Mouse (Mus musculus) erythroblast, adult 5-6 weeks (primary cell): Measurements from ENCODE around the gene Spsb3. TPM values are rescaled to one million over a fixed set of nuclear protein-coding genes. Genes with fewer than 3 reads are reported as not detected.

Source experiments
- ATAC-seq: replicated peaks from 2 replicates; pipeline ENCODE4 v1.8.0; 2016; ENCODE audit warnings: moderate number of reproducible peaks, mild to moderate bottlenecking, moderate TSS enrichment, inconsistent platforms; ENCODE audit not compliant: poor library complexity, low FRiP score, severe bottlenecking
- total RNA-seq, 2 experiments: library from RNA; stranded (forward) in 1 of 2; stranded (reverse) in 1 of 2; fragments of 150-400 nt in 1 of 2; fragments of 200-764, 138-1000 nt in 1 of 2; gene quantifications; 2 replicates each; pipeline versions ENCODE4 v1.2.3 to v1.2.4; 2015 to 2017; ENCODE audit warnings: low replicate concordance in 2 of 2

Spsb3 gene
- total RNA-seq, 2 experiments from 2014 or later = 20.4 to 28.2 TPM

- ATAC-seq = 0 out of 2 replicates have a peak, but pooled peaks have one; percentile 2
These were observed 49.2 kb downstream of the Spsb3 start for GRCm38 (mm10) chr17:24935666-24936065.

GRCm38 (mm10) chr17:24936259-24937237 is 50.1 kb downstream of the Spsb3 start, which contains the start of gene Mapk8ip3:
TSS of gene Mapk8ip3 (minus strand) at chr17:24936977.
- ATAC-seq = peak; percentile 96

- no peak for ATAC-seq
These were observed 50.8 kb downstream of the Spsb3 start for GRCm38 (mm10) chr17:24937266-24937665.

Other genes with a start within 250 kb of the Spsb3 start
- gene Slc9a3r2, start 236.3 kb upstream of the Spsb3 start, total RNA-seq (2015; ENCODE audit: low replicate concordance) = 0.38 TPM in 1 of 2 replicates, not detected in the other
- 0.56 and 1.8 TPM in 2 replicates for gene Slc9a3r2, start 236.3 kb upstream of the Spsb3 start, total RNA-seq (2017; ENCODE audit: low replicate concordance)
- gene Npw, start 228.2 kb upstream of the Spsb3 start, total RNA-seq (2015; ENCODE audit: low replicate concordance) = not detected in 2 replicates
- gene Npw, start 228.2 kb upstream of the Spsb3 start, total RNA-seq (2017; ENCODE audit: low replicate concordance) = not detected in 2 replicates
- 3.7 and 7.9 TPM in 2 replicates for gene Zfp598, start 217.0 kb upstream of the Spsb3 start, total RNA-seq (2015; ENCODE audit: low replicate concordance)
- gene Zfp598, start 217.0 kb upstream of the Spsb3 start, total RNA-seq (2017; ENCODE audit: low replicate concordance) = 4.0 and 4.3 TPM in 2 replicates
- gene Syngr3, start 196.7 kb upstream of the Spsb3 start, total RNA-seq (2015; ENCODE audit: low replicate concordance) = not detected in 2 replicates
- gene Syngr3, start 196.7 kb upstream of the Spsb3 start, total RNA-seq (2017; ENCODE audit: low replicate concordance) = not detected in 2 replicates
- 2.7 and 6.3 TPM in 2 replicates for gene Gfer, start 190.5 kb upstream of the Spsb3 start, total RNA-seq (2015; ENCODE audit: low replicate concordance)
- gene Gfer, start 190.5 kb upstream of the Spsb3 start, total RNA-seq (2017; ENCODE audit: low replicate concordance) = 3.0 and 7.2 TPM in 2 replicates
- gene Noxo1, start 190.4 kb upstream of the Spsb3 start, total RNA-seq (2015; ENCODE audit: low replicate concordance) = not detected in 2 replicates
- not detected in 2 replicates for gene Noxo1, start 190.4 kb upstream of the Spsb3 start, total RNA-seq (2017; ENCODE audit: low replicate concordance)
- gene Tbl3, start 179.0 kb upstream of the Spsb3 start, total RNA-seq (2015; ENCODE audit: low replicate concordance) = 0.58 and 5.9 TPM in 2 replicates
- gene Tbl3, start 179.0 kb upstream of the Spsb3 start, total RNA-seq (2017; ENCODE audit: low replicate concordance) = 4.3 and 11.9 TPM in 2 replicates
- gene Rnf151, start 168.6 kb upstream of the Spsb3 start, total RNA-seq (2015; ENCODE audit: low replicate concordance) = not detected in 2 replicates
- not detected in 2 replicates for gene Rnf151, start 168.6 kb upstream of the Spsb3 start, total RNA-seq (2017; ENCODE audit: low replicate concordance)
- 1,254 and 1,636 TPM in 2 replicates for gene Rps2, start 168.5 kb upstream of the Spsb3 start, total RNA-seq (2015; ENCODE audit: low replicate concordance)
- 281 and 355 TPM in 2 replicates for gene Rps2, start 168.5 kb upstream of the Spsb3 start, total RNA-seq (2017; ENCODE audit: low replicate concordance)
- gene Ndufb10, start 162.2 kb upstream of the Spsb3 start, total RNA-seq (2015; ENCODE audit: low replicate concordance) = 52.0 and 124 TPM in 2 replicates
- gene Ndufb10, start 162.2 kb upstream of the Spsb3 start, total RNA-seq (2017; ENCODE audit: low replicate concordance) = 74.1 and 90.5 TPM in 2 replicates
- gene Rpl3l, start 158.8 kb upstream of the Spsb3 start, total RNA-seq (2015; ENCODE audit: low replicate concordance) = not detected in 2 replicates
- gene Rpl3l, start 158.8 kb upstream of the Spsb3 start, total RNA-seq (2017; ENCODE audit: low replicate concordance) = not detected in 2 replicates
- gene Msrb1, start 150.0 kb upstream of the Spsb3 start, total RNA-seq (2015; ENCODE audit: low replicate concordance) = 177 and 224 TPM in 2 replicates
- gene Msrb1, start 150.0 kb upstream of the Spsb3 start, total RNA-seq (2017; ENCODE audit: low replicate concordance) = 42.8 and 97.5 TPM in 2 replicates
- not detected in 2 replicates for gene Hs3st6, start 133.7 kb upstream of the Spsb3 start, total RNA-seq (2015; ENCODE audit: low replicate concordance)
- not detected in 2 replicates for gene Hs3st6, start 133.7 kb upstream of the Spsb3 start, total RNA-seq (2017; ENCODE audit: low replicate concordance)
- not detected in 2 replicates for gene Meiob, start 82.4 kb upstream of the Spsb3 start, total RNA-seq (2015; ENCODE audit: low replicate concordance)
- not detected in 2 replicates for gene Meiob, start 82.4 kb upstream of the Spsb3 start, total RNA-seq (2017; ENCODE audit: low replicate concordance)
- 191 and 222 TPM in 2 replicates for gene Hagh, start 46.5 kb upstream of the Spsb3 start, total RNA-seq (2015; ENCODE audit: low replicate concordance)
- gene Hagh, start 46.5 kb upstream of the Spsb3 start, total RNA-seq (2017; ENCODE audit: low replicate concordance) = 223 and 230 TPM in 2 replicates
- 58.0 and 66.9 TPM in 2 replicates for gene Fahd1, start 36.3 kb upstream of the Spsb3 start, total RNA-seq (2015; ENCODE audit: low replicate concordance)
- gene Fahd1, start 36.3 kb upstream of the Spsb3 start, total RNA-seq (2017; ENCODE audit: low replicate concordance) = 71.4 and 87.7 TPM in 2 replicates
- not detected in 2 replicates for gene Igfals, start 20.6 kb upstream of the Spsb3 start, total RNA-seq (2015; ENCODE audit: low replicate concordance)
- gene Igfals, start 20.6 kb upstream of the Spsb3 start, total RNA-seq (2017; ENCODE audit: low replicate concordance) = 0.17 TPM in 1 of 2 replicates, not detected in the other
- 25.4 and 31.6 TPM in 2 replicates for gene Nubp2, start 294 bp upstream of the Spsb3 start, total RNA-seq (2015; ENCODE audit: low replicate concordance)
- 10.6 and 11.4 TPM in 2 replicates for gene Nubp2, start 294 bp upstream of the Spsb3 start, total RNA-seq (2017; ENCODE audit: low replicate concordance)
- gene Eme2, start 8.4 kb downstream of the Spsb3 start, total RNA-seq (2015; ENCODE audit: low replicate concordance) = 7.1 and 8.6 TPM in 2 replicates
- gene Eme2, start 8.4 kb downstream of the Spsb3 start, total RNA-seq (2017; ENCODE audit: low replicate concordance) = 10.9 and 12.4 TPM in 2 replicates
- 4.8 and 7.1 TPM in 2 replicates for gene Mrps34, start 8.5 kb downstream of the Spsb3 start, total RNA-seq (2015; ENCODE audit: low replicate concordance)
- gene Mrps34, start 8.5 kb downstream of the Spsb3 start, total RNA-seq (2017; ENCODE audit: low replicate concordance) = 2.0 and 5.0 TPM in 2 replicates
- 15.0 and 18.3 TPM in 2 replicates for gene Nme3, start 9.9 kb downstream of the Spsb3 start, total RNA-seq (2015; ENCODE audit: low replicate concordance)
- gene Nme3, start 9.9 kb downstream of the Spsb3 start, total RNA-seq (2017; ENCODE audit: low replicate concordance) = 29.1 and 32.2 TPM in 2 replicates
- gene Mapk8ip3, start 50.3 kb downstream of the Spsb3 start, total RNA-seq (2015; ENCODE audit: low replicate concordance) = 42.7 and 48.3 TPM in 2 replicates
- gene Mapk8ip3, start 50.3 kb downstream of the Spsb3 start, total RNA-seq (2017; ENCODE audit: low replicate concordance) = 109 and 222 TPM in 2 replicates
- 20.8 and 28.6 TPM in 2 replicates for gene Jpt2, start 74.0 kb downstream of the Spsb3 start, total RNA-seq (2015; ENCODE audit: low replicate concordance)
- 22.9 and 40.1 TPM in 2 replicates for gene Jpt2, start 74.0 kb downstream of the Spsb3 start, total RNA-seq (2017; ENCODE audit: low replicate concordance)
- gene Cramp1l, start 129.1 kb downstream of the Spsb3 start, total RNA-seq (2015; ENCODE audit: low replicate concordance) = 16.7 and 18.0 TPM in 2 replicates
- gene Cramp1l, start 129.1 kb downstream of the Spsb3 start, total RNA-seq (2017; ENCODE audit: low replicate concordance) = 16.2 and 19.0 TPM in 2 replicates
- gene Ift140, start 129.4 kb downstream of the Spsb3 start, total RNA-seq (2015; ENCODE audit: low replicate concordance) = 61.9 and 62.3 TPM in 2 replicates
- 158 and 187 TPM in 2 replicates for gene Ift140, start 129.4 kb downstream of the Spsb3 start, total RNA-seq (2017; ENCODE audit: low replicate concordance)
- not detected in 2 replicates for gene Tmem204, start 196.9 kb downstream of the Spsb3 start, total RNA-seq (2015; ENCODE audit: low replicate concordance)
- gene Tmem204, start 196.9 kb downstream of the Spsb3 start, total RNA-seq (2017; ENCODE audit: low replicate concordance) = not detected in 2 replicates
- gene Telo2, start 229.3 kb downstream of the Spsb3 start, total RNA-seq (2015; ENCODE audit: low replicate concordance) = 3.5 and 5.9 TPM in 2 replicates
- 6.3 and 11.6 TPM in 2 replicates for gene Telo2, start 229.3 kb downstream of the Spsb3 start, total RNA-seq (2017; ENCODE audit: low replicate concordance)
- gene Ptx4, start 234.1 kb downstream of the Spsb3 start, total RNA-seq (2015; ENCODE audit: low replicate concordance) = not detected in 2 replicates
- gene Ptx4, start 234.1 kb downstream of the Spsb3 start, total RNA-seq (2017; ENCODE audit: low replicate concordance) = not detected in 2 replicates
- 3.7 and 8.6 TPM in 2 replicates for gene Clcn7, start 246.7 kb downstream of the Spsb3 start, total RNA-seq (2015; ENCODE audit: low replicate concordance)
- 6.0 and 9.1 TPM in 2 replicates for gene Clcn7, start 246.7 kb downstream of the Spsb3 start, total RNA-seq (2017; ENCODE audit: low replicate concordance)